Mouse (Mus musculus): ENCODE measurements at regions not wholly inside any gene's neighbourhood (a gene's known extent, or its start where the extent isn't known, plus 50 kb on each side); places are given as distances from the start of the nearest gene placed in this dataset.

- no peak for DNase-seq (ENCODE audit: inconsistent ontology term)
These were observed 63.6 kb downstream of the Hif1an start for GRCm38 (mm10) chr19:44626261-44626660.

GRCm38 (mm10) chr19:44629705-44630104, 67.1 kb downstream of the Hif1an start:
- DNase-seq (ENCODE audit: inconsistent ontology term), result no peak

- no peak for DNase-seq (ENCODE audit: inconsistent ontology term)
These were observed 68.8 kb downstream of the Hif1an start for GRCm38 (mm10) chr19:44631356-44632007.

GRCm38 (mm10) chr19:44637145-44637719, 74.6 kb downstream of the Hif1an start:
- DNase-seq (ENCODE audit: inconsistent ontology term), result no peak

GRCm38 (mm10) chr19:44640021-44640420, 77.4 kb downstream of the Hif1an start:
- no peak for DNase-seq (ENCODE audit: inconsistent ontology term)

GRCm38 (mm10) chr19:44640551-44640950, 77.9 kb downstream of the Hif1an start:
- DNase-seq (ENCODE audit: inconsistent ontology term), result no peak

- DNase-seq (ENCODE audit: inconsistent ontology term), result no peak
These were observed 79.6 kb downstream of the Hif1an start for GRCm38 (mm10) chr19:44642294-44642693.

GRCm38 (mm10) chr19:44644376-44644775, 81.7 kb downstream of the Hif1an start:
- no peak for DNase-seq (ENCODE audit: inconsistent ontology term)

- DNase-seq (ENCODE audit: inconsistent ontology term), result no peak
These were observed 82.3 kb downstream of the Hif1an start for GRCm38 (mm10) chr19:44644929-44645328.

- DNase-seq (ENCODE audit: inconsistent ontology term), result no peak
These were observed 83.9 kb downstream of the Hif1an start for GRCm38 (mm10) chr19:44646548-44646947.

GRCm38 (mm10) chr19:44649206-44649605, 86.6 kb downstream of the Hif1an start:
- no peak for DNase-seq (ENCODE audit: inconsistent ontology term)

- no peak for DNase-seq (ENCODE audit: inconsistent ontology term)
These were observed 88.2 kb downstream of the Hif1an start for GRCm38 (mm10) chr19:44650841-44651240.

- no peak for DNase-seq (ENCODE audit: inconsistent ontology term)
These were observed 89.0 kb downstream of the Hif1an start for GRCm38 (mm10) chr19:44651605-44652004.

GRCm38 (mm10) chr19:44655719-44656118, 93.1 kb downstream of the Hif1an start:
- DNase-seq (ENCODE audit: inconsistent ontology term), result peak; percentile 40

- DNase-seq (ENCODE audit: inconsistent ontology term), result no peak
These were observed 96.5 kb upstream of the Pax2 start for GRCm38 (mm10) chr19:44659316-44659715.

GRCm38 (mm10) chr19:44669535-44669958, 86.3 kb upstream of the Pax2 start:
- DNase-seq (ENCODE audit: inconsistent ontology term), result no peak

GRCm38 (mm10) chr19:44674621-44675245, 81.1 kb upstream of the Pax2 start:
- no peak for DNase-seq (ENCODE audit: inconsistent ontology term)

- peak; percentile 27 for DNase-seq (ENCODE audit: inconsistent ontology term)
These were observed 79.2 kb upstream of the Pax2 start for GRCm38 (mm10) chr19:44676555-44677120.

- no peak for DNase-seq (ENCODE audit: inconsistent ontology term)
These were observed 78.5 kb upstream of the Pax2 start for GRCm38 (mm10) chr19:44677295-44677694.

- no peak for DNase-seq (ENCODE audit: inconsistent ontology term)
These were observed 77.2 kb upstream of the Pax2 start for GRCm38 (mm10) chr19:44678686-44679085.

GRCm38 (mm10) chr19:44681675-44682074, 74.2 kb upstream of the Pax2 start:
- no peak for DNase-seq (ENCODE audit: inconsistent ontology term)

- no peak for DNase-seq (ENCODE audit: inconsistent ontology term)
These were observed 72.7 kb upstream of the Pax2 start for GRCm38 (mm10) chr19:44683191-44683590.

GRCm38 (mm10) chr19:44684061-44684514, 71.8 kb upstream of the Pax2 start:
- peak; percentile 19 for DNase-seq (ENCODE audit: inconsistent ontology term)

Data from Muller cell, postnatal 12 days (primary cell).